In genomic region chr5:74662618-74663017, GRCm38 (mm10) we compare ENCODE assay signal across 23 mouse cellular contexts. TPM values are rescaled to one million over a fixed set of nuclear protein-coding genes. Genes with fewer than 3 reads are reported as not detected.
DNase-seq lines count a peak whose midpoint lies in the region; TF ChIP-seq lines count a peak whose summit lies in the region.
"Had no signal": no experiment of that assay in that cellular context is flagged by ENCODE, and none has a peak within 500 bp of the region (broad histone marks: within the 10 kb centered on the region; RNA-seq: fewer than 3 reads in every experiment).

No protein-coding gene starts in this region.

- DNase-seq in gastrocnemius, adult 2 months: peak; percentile 43
- no peak for DNase-seq in gastrocnemius, postnatal 14 days
- peak; percentile 31 for DNase-seq in kidney, postnatal 10 days
- no peak for DNase-seq in kidney, adult 8-10 months
- DNase-seq in 3T3-L1 (ENCODE audit: low read depth, low spot score): peak; percentile 83
- no peak for DNase-seq in spleen, postnatal 4 days (ENCODE audit: low spot score in 2 of 2)
- DNase-seq: adrenal gland, adult 2 months; adrenal gland, postnatal 36 days; heart, postnatal 36 days; liver, postnatal 0 days; lung, postnatal 36 days had no signal

- no peak for TF ChIP-seq CTCF in gastrocnemius, adult 2 months (IDR thresholded peaks at IDR 0.05)
- no peak for TF ChIP-seq CTCF in embryonic fibroblast, embryonic 13.5 days (IDR thresholded peaks at IDR 0.05; ENCODE audit: borderline replicate concordance, insufficient read depth, low read length)

- intact Hi-C loops in gastrocnemius, adult 2 months (cut with DNase I): no loop called here
- intact Hi-C loops in gastrocnemius, postnatal 14 days (cut with DNase I; ENCODE audit: low total_unique reads): no loop called here

- H3K4me1 ChIP-seq in embryonic fibroblast, embryonic 13.5 days (ENCODE audit: control insufficient read depth, insufficient read depth, low read length): peaks cover 4% of the 10 kb centered on the region; the same call in 1 of the 2 replicates
- H3K4me1 ChIP-seq: forebrain, embryonic 13.5 days; hindbrain, embryonic 13.5 days; liver, embryonic 12.5 days; midbrain, embryonic 12.5 days had no signal

- TF ChIP-seq POLR2A in embryonic fibroblast, embryonic 13.5 days (IDR thresholded peaks at IDR 0.05; ENCODE audit: low read depth, low read length): no peak

- peak overlapping the region; percentile 72; the same call in 1 of the 2 replicates for H3K27ac ChIP-seq in gastrocnemius, adult 2 months
- peak overlapping the region; percentile 35 for H3K27ac ChIP-seq in embryonic fibroblast, embryonic 13.5 days (ENCODE audit: insufficient read depth, low read length)
- H3K27ac ChIP-seq: embryonic facial prominence, embryonic 15.5 days; forebrain, embryonic 13.5 days; hindbrain, embryonic 13.5 days; left cerebral cortex, adult 2 months; limb, embryonic 13.5 days; liver, embryonic 12.5 days; midbrain, embryonic 12.5 days; stomach, embryonic 15.5 days had no signal

- H3K4me3 ChIP-seq in gastrocnemius, adult 2 months: no peak overlapping the region
- H3K4me3 ChIP-seq in embryonic fibroblast, embryonic 13.5 days (ENCODE audit: insufficient read depth, low read length): no peak overlapping the region
- H3K4me3 ChIP-seq: embryonic facial prominence, embryonic 15.5 days; forebrain, embryonic 13.5 days; hindbrain, embryonic 13.5 days; left cerebral cortex, adult 2 months; limb, embryonic 13.5 days; liver, embryonic 12.5 days; midbrain, embryonic 12.5 days; stomach, embryonic 15.5 days had no signal

RNA-seq across cellular contexts. Expression of gene Lnx1, which starts 40.1 kb away (rescaled TPM):
- total RNA-seq in gastrocnemius, adult 2 months (2021): 1 to 10 TPM; 3.4 to 4.9 TPM
- total RNA-seq in gastrocnemius, postnatal 14 days (2021): 1 to 10 TPM; 1.3 to 3.7 TPM
- polyA plus RNA-seq in embryonic fibroblast, embryonic 13.5 days (2011; ENCODE audit: insufficient read length, low read depth, missing spikeins): 0.18 TPM in 1 of 2 replicates, not detected in the other
- total RNA-seq: common myeloid progenitor, adult 5-6 weeks; megakaryocyte, adult 5-6 weeks; monocyte, adult 5-6 weeks had no signal

Comparison
In these comparisons a context has a peak if more than half of its experiments do, and no peak if none do; other contexts are left out.
1. DNase-seq: peak in gastrocnemius, adult 2 months (single experiment), kidney, postnatal 10 days (single experiment) and 3T3-L1 (single experiment); none in gastrocnemius, postnatal 14 days (single experiment), kidney, adult 8-10 months (0 of 2) and spleen, postnatal 4 days (0 of 2).